Mouse (Mus musculus) CD8-positive naive resting alpha-beta T cell, adult 57 days (primary cell): Measurements from ENCODE around the gene Myo1e. TPM values are rescaled to one million over a fixed set of nuclear protein-coding genes. Genes with fewer than 3 reads are reported as not detected.

ENCODE experiments used
- total RNA-seq: library from RNA; stranded (reverse); gene quantifications from one replicate; pipeline ENCODE4 v1.2.4, GENCODE M21; 2023

Myo1e gene
- total RNA-seq, result 17.3 TPM

GRCm38 (mm10) chr9:70207151-70207831 lies at the start of gene Myo1e:
Gene Myo1e (plus strand): TSS chr9:70207350.

DNA sequence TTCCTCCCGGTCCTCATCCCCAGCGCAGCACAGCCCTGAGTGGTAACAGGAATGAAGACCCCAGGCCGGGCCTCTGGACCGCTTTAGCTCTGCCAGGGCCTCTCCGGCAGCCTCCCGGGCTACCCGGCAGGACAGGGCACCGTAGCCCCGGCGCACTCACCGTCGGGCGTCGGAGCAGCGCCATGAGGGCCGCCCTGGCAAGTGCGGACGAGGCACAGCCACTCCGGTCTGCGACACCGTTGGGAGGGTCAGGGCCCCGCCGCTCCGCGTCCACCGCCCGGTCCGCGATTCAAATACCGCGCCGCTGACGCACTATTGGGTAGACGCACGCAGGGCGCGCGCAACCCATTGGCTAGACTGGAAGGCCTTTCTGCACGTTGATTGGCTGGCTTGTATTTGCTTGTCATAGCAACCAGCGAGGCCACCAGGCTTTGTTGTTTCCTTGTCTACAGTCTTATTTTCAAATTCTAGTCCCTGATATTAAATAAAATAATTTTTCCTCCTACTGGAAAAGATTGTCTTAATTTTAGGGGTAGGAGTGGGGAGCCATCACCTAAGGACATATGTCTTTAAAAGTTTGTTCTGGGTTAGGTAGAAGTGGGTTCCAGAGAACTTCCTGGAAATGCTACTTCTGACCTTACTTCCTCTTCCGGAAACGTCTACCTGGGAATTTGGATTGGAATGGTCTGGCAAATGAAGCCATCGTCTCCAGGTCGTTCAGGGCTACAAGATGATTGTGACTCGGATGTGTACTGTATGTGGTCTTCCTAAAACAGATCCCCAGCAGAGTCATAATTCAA lies 214.3 kb downstream of the Myo1e start, which contains the start of gene Ccnb2:
Ccnb2 (minus strand) TSS at position 291 of the 800 bp plus-strand sequence.

Other genes starting within 250 kb of the Myo1e start
- gene Bnip2, start 217.9 kb upstream of the Myo1e start, total RNA-seq, result 51.1 TPM
- gene Gtf2a2, start 194.8 kb upstream of the Myo1e start, total RNA-seq, result 75.1 TPM
- gene Gcnt3, start 169.3 kb upstream of the Myo1e start, total RNA-seq, result not detected
- gene Fam81a, start 64.8 kb upstream of the Myo1e start, total RNA-seq, result not detected
- 1.2 TPM for gene Ccnb2, start 214.2 kb downstream of the Myo1e start, total RNA-seq